8 mouse cellular contexts compared by ENCODE assay signal in genomic region chr3:97296941-97297552, GRCm38 (mm10). TPM values are rescaled to one million over a fixed set of nuclear protein-coding genes. Genes with fewer than 3 reads are reported as not detected.
DNase-seq lines count a peak whose midpoint lies in the region; ATAC-seq and TF ChIP-seq lines count a peak whose summit lies in the region.

No protein-coding gene starts in this region.

- H3K4me3 ChIP-seq in ES-E14 (ENCODE audit: insufficient read depth in 1 of 2, low read depth in 1 of 2, low read length in 2 of 2, poor library complexity in 1 of 2, severe bottlenecking in 1 of 2), result peak overlapping the region; percentile 68 to 69
- H3K4me3 ChIP-seq in forebrain, embryonic 16.5 days (replicated peaks; ENCODE audit: low read length), result peak overlapping the region; percentile 69
- H3K4me3 ChIP-seq in lung, embryonic 15.5 days, result peak overlapping the region; percentile 59
- peak overlapping the region; percentile 74 for H3K4me3 ChIP-seq in olfactory bulb, adult 2 months (ENCODE audit: insufficient read depth, low read depth, low read length)

- H3K36me3 ChIP-seq in ES-E14 (ENCODE audit: control insufficient read depth, insufficient read depth, low read length, poor library complexity, severe bottlenecking), result no peaks in the 10 kb centered on the region
- no peaks in the 10 kb centered on the region for H3K36me3 ChIP-seq in forebrain, embryonic 16.5 days (ENCODE audit: control insufficient read depth, insufficient read depth)
- H3K36me3 ChIP-seq in lung, embryonic 15.5 days, result no peaks in the 10 kb centered on the region

- peaks cover 0 to 3% of the 10 kb centered on the region in 2 experiments; a peak in 2 of 4 replicates for H3K4me1 ChIP-seq in ES-E14 (ENCODE audit: control insufficient read depth in 2 of 2, insufficient read depth in 2 of 2, low read length in 2 of 2, poor library complexity in 1 of 2)
- peaks cover 52% of the 10 kb centered on the region for H3K4me1 ChIP-seq in forebrain, embryonic 16.5 days (replicated peaks; ENCODE audit: control insufficient read depth, insufficient read depth, low read length)
- peaks cover 21% of the 10 kb centered on the region for H3K4me1 ChIP-seq in lung, embryonic 15.5 days
- H3K4me1 ChIP-seq in olfactory bulb, adult 2 months (ENCODE audit: control insufficient read depth, insufficient read depth, low read length), result peaks cover 21% of the 10 kb centered on the region

- no peak for DNase-seq in ES-E14 (ENCODE audit: low read depth, low spot score)
- peak; percentile 32 for DNase-seq in cerebellum, adult 11 months
- DNase-seq in heart, postnatal 4 days, result peak; percentile 46
- peak; percentile 30 to 51 for DNase-seq in layer of hippocampus, adult 8-10 months (ENCODE audit: low spot score in 2 of 2)
- DNase-seq in thymus, postnatal 14 days, result peak; percentile 54

- H3K9ac ChIP-seq in ES-E14 (ENCODE audit: insufficient read depth, low read depth, low read length, poor library complexity, severe bottlenecking), result peak overlapping the region; percentile 61
- peak overlapping the region; percentile 89 for H3K9ac ChIP-seq in forebrain, embryonic 16.5 days (replicated peaks; ENCODE audit: low read depth, low read length)
- H3K9ac ChIP-seq in lung, embryonic 15.5 days, result peak overlapping the region; percentile 84

- no peak for TF ChIP-seq CTCF in olfactory bulb, adult 2 months (IDR thresholded peaks at IDR 0.05; ENCODE audit: insufficient read depth, low read depth, low read length)

- H3K27ac ChIP-seq in ES-E14 (ENCODE audit: insufficient read depth, low read depth, low read length, poor library complexity, severe bottlenecking), result no peak overlapping the region
- H3K27ac ChIP-seq in forebrain, embryonic 16.5 days (ENCODE audit: low read length), result peak overlapping the region; percentile 99
- H3K27ac ChIP-seq in lung, embryonic 15.5 days, result peak overlapping the region; percentile 97
- no peak overlapping the region for H3K27ac ChIP-seq in olfactory bulb, adult 2 months (ENCODE audit: insufficient read depth, low read depth, low read length)

- no peak for TF ChIP-seq POLR2A in olfactory bulb, adult 2 months (IDR thresholded peaks at IDR 0.05; ENCODE audit: insufficient read depth, low read depth, low read length)

- ATAC-seq in forebrain, embryonic 16.5 days, result peak; percentile 60
- ATAC-seq in lung, embryonic 15.5 days (ENCODE audit: borderline replicate concordance, extremely low read depth, low FRiP score, low TSS enrichment), result peak; percentile 74

- H3K27me3 ChIP-seq in forebrain, embryonic 16.5 days (replicated peaks; ENCODE audit: control insufficient read depth, insufficient read depth, low read length), result no peaks in the 10 kb centered on the region
- H3K27me3 ChIP-seq in lung, embryonic 15.5 days, result no peaks in the 10 kb centered on the region

- H3K9me3 ChIP-seq in ES-E14 (ENCODE audit: control insufficient read depth, insufficient read depth, low read depth, low read length), result no peaks in the 10 kb centered on the region
- no peaks in the 10 kb centered on the region for H3K9me3 ChIP-seq in forebrain, embryonic 16.5 days (ENCODE audit: control insufficient read depth, low read length)
- H3K9me3 ChIP-seq in lung, embryonic 15.5 days, result no peaks in the 10 kb centered on the region

- in situ Hi-C loops in ES-E14 (cut with MboI; ENCODE audit: low sequenced_read_pairs in 2 of 2, unreplicated experiment in 2 of 2), result no loop called here

- WGBS in forebrain, embryonic 16.5 days, result under 1% methylated on average over 16 of the region's 16 CpGs
- WGBS in lung, embryonic 15.5 days, result under 1% methylated on average over 16 of the region's 16 CpGs
- 1% methylated on average over 16 of the region's 16 CpGs for WGBS in olfactory bulb, adult 2 months

- peak overlapping the region; percentile 83 for H3K4me2 ChIP-seq in forebrain, embryonic 16.5 days (ENCODE audit: low read length)
- H3K4me2 ChIP-seq in lung, embryonic 15.5 days, result peak overlapping the region; percentile 68

TF ChIP-seq in ES-E14, 5 proteins besides CTCF, POLR2A, EP300 and RAD21:
- TF ChIP-seq CHD2 (IDR thresholded peaks at IDR 0.05; ENCODE audit: low read depth, low read length) (no peak), ZNF384 (IDR thresholded peaks at IDR 0.05; ENCODE audit: low read depth, low read length) (no peak), HCFC1 (IDR thresholded peaks at IDR 0.05; ENCODE audit: borderline replicate concordance, insufficient read depth, low read length) (no peak), MAFK (IDR thresholded peaks at IDR 0.05; ENCODE audit: insufficient read depth, low read depth, low read length) (no peak), ZC3H11A (IDR thresholded peaks at IDR 0.05; ENCODE audit: borderline replicate concordance, low read depth, low read length) (no peak)

RNA-seq across cellular contexts. Expression of gene Bcl9, which starts 0.7 kb away (rescaled TPM):
- 6.3 and 8.1 TPM in 2 replicates for total RNA-seq in ES-E14 (2012; rRNA removed)
- polyA plus RNA-seq in forebrain, embryonic 16.5 days (2015; fragmentation: Nextera tagmentation; extraction: Ambion mirVana), result 102 and 109 TPM in 2 replicates
- total RNA-seq in heart, postnatal 4 days (2021), result 10 to 100 TPM; 24.3 to 28.1 TPM
- 10 to 100 TPM; 59.3 to 69.9 (median 65.3) TPM for total RNA-seq in layer of hippocampus, adult 8-10 months (2022)
- polyA plus RNA-seq in lung, embryonic 15.5 days (2015; fragmentation: Nextera tagmentation; extraction: Ambion mirVana), result 44.1 and 46.7 TPM in 2 replicates
- not detected in 2 replicates for polyA plus RNA-seq in olfactory bulb, adult 2 months (2012; ENCODE audit: insufficient read depth, insufficient read length, low replicate concordance, missing spikeins)

Comparison
In these comparisons a context has a peak if more than half of its experiments do, and no peak if none do; other contexts are left out.
1. H3K27ac ChIP-seq: peak in forebrain, embryonic 16.5 days (single experiment) and lung, embryonic 15.5 days (single experiment); none in ES-E14 (single experiment) and olfactory bulb, adult 2 months (single experiment).
2. Peak in every context shown above with its lines, with median percentiles within 50 percentile points of each other: H3K4me3 ChIP-seq and H3K9ac ChIP-seq.